Mouse (Mus musculus): ENCODE results near the gene Sowahb.

- TF ChIP-seq CTCF (IDR thresholded peaks at IDR 0.05) (no peak), EP300 (IDR thresholded peaks at IDR 0.05) (no peak)
Observed at GRCm38 (mm10) chr5:93049971-93050370, 5.1 kb upstream of the Sowahb start.

Measured in lung, postnatal 0 days (tissue).